Mouse (Mus musculus) midbrain, embryonic 14.5 days (tissue): ENCODE measurements at regions not wholly inside any gene's neighbourhood (a gene's known extent, or its start where the extent isn't known, plus 50 kb on each side); places are given as distances from the start of the nearest gene placed in this dataset.
A peak's percentile ranks its signal among the peaks of the same experiment; 100 is the strongest.

Experiments
- ATAC-seq: fragments of 200-750 bp; cut with Nextera tagmentation; 2 replicates; pipeline ENCODE4 v1.8.0; 2017; ENCODE audit warnings: moderate number of reproducible peaks, moderate library complexity; ENCODE audit not compliant: low FRiP score, low TSS enrichment
- DNase-seq: peaks from one replicate; pipeline ENCODE4 v3.0.0-alpha.2; 2015
- H3K27ac ChIP-seq: fragments of 300-500 bp; sonication (generic); replicated peaks from 2 replicates; pipeline ENCODE4 v1.5.1; 2014; ENCODE audit warnings: mild to moderate bottlenecking, low read depth, low read length, moderate library complexity
- H3K27me3 ChIP-seq: fragments of 300-500 bp; sonication (generic); 2 replicates; pipeline ENCODE4 v1.6.1; 2014; ENCODE audit warnings: low read length, control low read depth, mixed read lengths; ENCODE audit not compliant: control insufficient read depth, insufficient read depth
- H3K36me3 ChIP-seq: fragments of 300-500 bp; sonication (generic); 2 replicates; pipeline ENCODE4 v1.6.1; 2014; ENCODE audit warnings: low read length, control low read depth; ENCODE audit not compliant: control insufficient read depth, insufficient read depth
- H3K4me1 ChIP-seq: fragments of 300-500 bp; sonication (generic); 2 replicates; pipeline ENCODE4 v1.6.1; 2014; ENCODE audit warnings: mild to moderate bottlenecking, antibody characterized with exemption, low read length, control low read depth; ENCODE audit not compliant: control insufficient read depth, insufficient read depth
- H3K4me2 ChIP-seq: fragments of 300-500 bp; sonication (generic); 2 replicates; pipeline ENCODE4 v1.6.1; 2014; ENCODE audit warnings: mild to moderate bottlenecking, low read length, moderate library complexity
- H3K4me3 ChIP-seq: fragments of 300-500 bp; sonication (generic); replicated peaks from 2 replicates; pipeline ENCODE4 v1.5.1; 2014; ENCODE audit warnings: low read depth, low read length
- H3K9ac ChIP-seq: fragments of 300-500 bp; sonication (generic); replicated peaks from 2 replicates; pipeline ENCODE4 v1.6.1; 2014; ENCODE audit warnings: mild to moderate bottlenecking, low read length, moderate library complexity
- H3K9me3 ChIP-seq: fragments of 300-500 bp; sonication (generic); 2 replicates; pipeline ENCODE4 v1.6.1; 2016; ENCODE audit warnings: low read length, control low read depth, mixed read lengths; ENCODE audit not compliant: control insufficient read depth
- WGBS: fragments of 180-500 bp; shearing (Covaris S2); extraction: QIAGEN DNeasy Blood & Tissue Kit; methylation state at CpG from one replicate; pipeline ENCODE4 v1.1.7; 2014; 5-methylcytosine and 5-hydroxymethylcytosine counted together

DNA sequence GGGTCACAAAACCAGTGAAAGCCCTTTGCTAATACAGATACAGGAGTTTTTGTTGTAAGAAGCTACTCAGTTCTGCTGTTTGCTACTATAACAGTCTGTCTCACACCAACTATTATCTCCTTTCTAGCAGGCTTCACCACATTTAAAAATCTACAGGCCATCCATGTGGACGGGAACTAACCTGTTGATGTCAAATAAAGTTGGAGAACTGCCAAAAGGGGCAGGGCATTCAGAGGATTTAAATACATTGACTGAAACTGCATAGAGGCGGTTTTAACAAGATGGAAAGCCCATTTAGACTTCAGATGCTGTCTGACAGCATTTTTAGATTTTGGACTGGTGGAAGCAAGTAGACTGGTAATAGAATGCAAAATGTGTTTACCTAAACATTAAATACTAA lies 266.0 kb downstream of the Usp25 start:
- Histone ChIP-seq H3K4me1 (no peaks in the 10 kb centered on the region), H3K36me3 (no peaks in the 10 kb centered on the region), H3K4me3 (no peak overlapping the region), H3K27ac (no peak overlapping the region), H3K9me3 (no peaks in the 10 kb centered on the region), H3K9ac (no peak overlapping the region), H3K27me3 (no peaks in the 10 kb centered on the region), H3K4me2 (no peak overlapping the region)
- ATAC-seq, result no peak
- 45% methylated on average over 2 of the region's 2 CpGs for WGBS
- peak; percentile 66 for DNase-seq

DNA sequence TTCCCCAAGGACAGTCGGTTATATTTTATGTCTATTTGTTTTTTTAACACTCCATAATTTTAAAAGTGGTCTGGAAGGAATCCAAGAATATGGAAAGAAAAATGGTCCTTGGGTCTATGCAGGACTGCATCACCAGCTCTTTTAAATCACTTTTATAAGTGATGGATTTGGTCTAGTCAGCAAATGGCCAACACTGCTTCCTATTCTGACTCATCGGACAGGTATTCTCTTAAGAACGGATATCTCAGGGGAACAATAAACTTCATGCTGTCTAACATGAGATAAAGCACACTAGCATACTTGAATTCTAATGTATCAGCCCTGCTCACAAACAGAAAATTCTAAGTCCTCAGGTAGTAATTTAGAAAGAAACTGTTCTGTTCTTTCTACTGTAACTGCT lies 259.8 kb downstream of the Usp25 start:
- 86% methylated on average over 3 of the region's 3 CpGs for WGBS
- ATAC-seq (no peak), DNase-seq (no peak)
- H3K4me2 ChIP-seq, result no peak overlapping the region
- H3K27ac ChIP-seq, result no peak overlapping the region
- no peak overlapping the region for H3K4me3 ChIP-seq
- no peaks in the 10 kb centered on the region for H3K9me3 ChIP-seq
- no peaks in the 10 kb centered on the region for H3K4me1 ChIP-seq
- no peak overlapping the region for H3K9ac ChIP-seq
- H3K36me3 ChIP-seq, result no peaks in the 10 kb centered on the region
- H3K27me3 ChIP-seq, result no peaks in the 10 kb centered on the region

DNA sequence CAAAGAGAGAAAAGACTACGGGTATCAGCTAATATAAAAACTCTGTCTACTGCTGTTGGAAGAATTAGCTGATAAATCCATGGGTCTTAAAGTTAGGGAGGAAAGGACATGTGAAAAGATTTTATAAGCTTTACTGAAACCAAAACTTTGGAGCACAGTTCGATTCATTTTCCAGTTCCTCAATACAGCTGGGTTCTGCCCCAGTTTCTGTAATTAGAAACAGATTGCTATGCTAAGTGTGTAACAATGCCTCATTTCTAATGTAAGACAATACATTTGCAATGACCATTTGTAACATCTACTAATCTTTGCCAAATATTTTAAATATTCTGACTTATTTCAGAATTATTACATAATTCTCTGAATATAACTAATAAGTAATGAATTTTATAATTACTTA lies 255.4 kb downstream of the Usp25 start:
- Histone ChIP-seq H3K4me3 (no peak overlapping the region), H3K27ac (no peak overlapping the region), H3K9ac (no peak overlapping the region), H3K4me2 (no peak overlapping the region), H3K9me3 (no peaks in the 10 kb centered on the region), H3K36me3 (no peaks in the 10 kb centered on the region), H3K27me3 (no peaks in the 10 kb centered on the region), H3K4me1 (no peaks in the 10 kb centered on the region)
- ATAC-seq (no peak), DNase-seq (no peak)
- WGBS, result 86% methylated on average over 2 of the region's 2 CpGs

DNA sequence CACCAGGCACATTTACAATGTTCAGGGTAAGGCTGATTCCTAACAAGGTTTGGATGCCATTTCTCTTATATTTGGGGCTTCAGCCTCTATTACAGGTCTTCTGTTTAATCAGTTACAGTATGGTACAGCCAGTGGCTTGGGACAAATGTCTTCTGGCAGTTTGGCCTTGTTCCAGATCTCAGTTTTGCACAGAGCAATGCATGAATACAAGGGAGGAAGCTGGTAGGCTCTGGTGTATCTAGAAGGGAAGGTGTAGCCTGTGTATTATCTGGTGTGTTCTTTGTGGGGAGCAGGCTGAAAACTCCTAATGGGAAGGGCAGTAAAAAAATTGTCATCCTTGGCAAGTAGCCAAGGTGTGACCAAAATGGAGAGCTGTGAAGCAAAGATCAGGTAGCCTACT lies 254.2 kb downstream of the Usp25 start:
- DNase-seq (peak; percentile 41), ATAC-seq (no peak)
- no peaks in the 10 kb centered on the region for H3K9me3 ChIP-seq
- no peaks in the 10 kb centered on the region for H3K4me1 ChIP-seq
- H3K36me3 ChIP-seq, result no peaks in the 10 kb centered on the region
- H3K9ac ChIP-seq, result no peak overlapping the region
- no peak overlapping the region for H3K4me3 ChIP-seq
- H3K27ac ChIP-seq, result no peak overlapping the region
- H3K27me3 ChIP-seq, result no peaks in the 10 kb centered on the region
- H3K4me2 ChIP-seq, result no peak overlapping the region

DNA sequence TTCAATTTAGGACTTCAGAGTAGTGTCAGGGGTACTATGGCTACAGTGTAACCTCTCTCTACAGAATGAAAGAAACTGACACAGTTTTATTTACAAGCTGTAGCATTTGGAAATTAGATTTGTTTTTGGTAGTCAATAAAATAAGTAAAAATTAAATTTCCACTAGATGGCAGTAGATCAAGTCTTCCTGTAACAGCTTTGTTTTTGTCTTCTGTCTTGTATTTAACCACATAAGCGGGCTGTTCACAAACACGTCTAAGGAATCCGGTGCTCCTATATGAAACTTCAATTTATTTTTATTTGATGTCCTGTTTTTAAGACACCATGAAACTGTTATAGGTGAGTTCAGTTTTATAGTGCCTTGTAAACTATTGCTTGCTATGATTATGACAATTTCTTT lies 238.8 kb downstream of the Usp25 start:
- Histone ChIP-seq H3K4me1 (0 out of 2 replicates have a peak, but pooled peaks cover 3% of the 10 kb centered on the region), H3K4me2 (no peak overlapping the region), H3K27ac (no peak overlapping the region), H3K4me3 (no peak overlapping the region), H3K27me3 (no peaks in the 10 kb centered on the region), H3K9me3 (no peaks in the 10 kb centered on the region), H3K36me3 (0 out of 2 replicates have a peak, but pooled peaks cover 2% of the 10 kb centered on the region), H3K9ac (no peak overlapping the region)
- DNase-seq, result peak; percentile 80
- 43% methylated on average over 3 of the region's 3 CpGs for WGBS
- ATAC-seq, result no peak

DNA sequence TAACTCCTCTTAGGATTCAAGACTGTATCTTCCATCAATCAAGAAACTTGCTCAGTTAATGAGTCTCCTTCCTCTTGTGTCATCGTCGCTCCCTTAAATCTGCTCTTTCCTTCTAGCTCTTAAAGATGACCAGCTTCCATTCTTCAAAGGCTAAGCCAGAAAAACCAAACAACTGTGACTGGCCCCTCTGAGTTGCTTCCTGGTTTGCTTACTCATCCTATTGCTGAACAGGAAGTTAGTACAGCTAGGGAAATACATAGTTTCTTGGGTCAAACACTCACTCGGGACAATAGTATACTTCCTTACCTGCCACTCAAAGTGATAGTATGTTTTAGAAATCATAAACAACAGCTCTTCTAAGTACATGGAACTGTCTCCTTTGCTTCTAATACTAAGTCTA lies 237.9 kb downstream of the Usp25 start:
- Histone ChIP-seq H3K4me3 (no peak overlapping the region), H3K36me3 (0 out of 2 replicates have a peak, but pooled peaks cover 2% of the 10 kb centered on the region), H3K9me3 (no peaks in the 10 kb centered on the region), H3K4me2 (no peak overlapping the region), H3K27me3 (no peaks in the 10 kb centered on the region), H3K9ac (no peak overlapping the region), H3K4me1 (0 out of 2 replicates have a peak, but pooled peaks cover 3% of the 10 kb centered on the region), H3K27ac (no peak overlapping the region)
- ATAC-seq (no peak), DNase-seq (no peak)
- 86% methylated on average over 3 of the region's 3 CpGs for WGBS

DNA sequence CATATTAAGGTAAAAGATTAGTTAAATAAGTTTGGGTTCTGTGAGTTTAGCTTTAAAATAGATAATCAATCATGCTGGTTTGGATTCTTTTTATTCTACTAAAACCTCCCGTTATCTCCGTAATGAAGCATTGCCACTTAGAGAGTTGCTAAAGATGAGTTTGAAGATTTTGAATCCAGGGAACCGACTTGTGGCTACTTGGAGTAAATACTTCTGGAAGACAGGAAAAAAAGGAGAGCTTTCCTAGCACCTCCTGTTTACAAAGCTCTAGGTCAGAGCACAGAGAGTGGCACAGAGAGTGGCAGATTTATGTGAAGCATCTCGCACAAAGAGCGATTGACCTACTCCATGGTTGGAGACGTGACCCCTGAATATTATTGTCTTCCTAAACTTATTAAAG lies 227.4 kb downstream of the Usp25 start:
- 69% methylated on average over 6 of the region's 6 CpGs for WGBS
- H3K9ac ChIP-seq, result no peak overlapping the region
- no peak overlapping the region for H3K27ac ChIP-seq
- no peaks in the 10 kb centered on the region for H3K27me3 ChIP-seq
- H3K4me1 ChIP-seq, result peaks cover 18% of the 10 kb centered on the region; the same call in 1 of the 2 replicates
- peak overlapping the region; percentile 35 for H3K4me2 ChIP-seq
- no peak overlapping the region for H3K4me3 ChIP-seq
- no peaks in the 10 kb centered on the region for H3K9me3 ChIP-seq
- H3K36me3 ChIP-seq, result no peaks in the 10 kb centered on the region
- ATAC-seq, result no peak
- DNase-seq, result peak; percentile 44

DNA sequence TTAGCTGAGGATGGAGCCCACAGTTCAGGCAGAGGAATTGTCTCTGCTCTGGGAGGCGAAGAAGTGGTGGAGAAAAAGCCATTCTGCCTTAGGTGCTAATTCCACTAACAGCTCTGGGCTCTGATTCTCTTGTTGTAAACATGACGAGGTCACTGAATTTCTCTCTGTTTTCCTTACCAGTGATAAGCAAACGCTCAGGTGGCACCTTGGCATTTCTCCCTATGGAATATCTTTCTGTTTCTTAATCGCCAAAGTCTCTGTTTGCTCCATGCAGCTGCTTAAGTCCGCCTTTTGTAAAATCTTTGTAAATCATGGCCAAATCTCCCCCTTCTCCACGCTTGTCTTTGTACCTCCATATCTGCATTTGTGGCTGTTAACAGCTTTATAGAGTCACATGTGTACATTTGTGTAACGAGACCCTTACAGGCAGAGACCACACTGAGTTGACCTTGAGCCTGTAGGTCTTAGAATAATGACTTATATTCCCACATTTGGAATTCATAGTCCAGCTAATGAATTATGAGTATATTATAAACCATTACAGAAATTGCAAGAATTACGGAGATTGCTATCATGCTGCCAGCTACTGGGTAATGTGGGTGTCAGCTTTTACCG lies 225.8 kb downstream of the Usp25 start:
- no peak for ATAC-seq
- Histone ChIP-seq H3K27ac (peak overlapping the region; percentile 97), H3K27me3 (no peaks in the 10 kb centered on the region), H3K4me3 (peak overlapping the region; percentile 42), H3K36me3 (no peaks in the 10 kb centered on the region), H3K9ac (peak overlapping the region; percentile 74), H3K9me3 (no peaks in the 10 kb centered on the region), H3K4me1 (peaks cover 21% of the 10 kb centered on the region; the same call in 1 of the 2 replicates), H3K4me2 (peak overlapping the region; percentile 81)
- WGBS, result 15% methylated on average over 9 of the region's 9 CpGs
- DNase-seq, result peak; percentile 66

DNA sequence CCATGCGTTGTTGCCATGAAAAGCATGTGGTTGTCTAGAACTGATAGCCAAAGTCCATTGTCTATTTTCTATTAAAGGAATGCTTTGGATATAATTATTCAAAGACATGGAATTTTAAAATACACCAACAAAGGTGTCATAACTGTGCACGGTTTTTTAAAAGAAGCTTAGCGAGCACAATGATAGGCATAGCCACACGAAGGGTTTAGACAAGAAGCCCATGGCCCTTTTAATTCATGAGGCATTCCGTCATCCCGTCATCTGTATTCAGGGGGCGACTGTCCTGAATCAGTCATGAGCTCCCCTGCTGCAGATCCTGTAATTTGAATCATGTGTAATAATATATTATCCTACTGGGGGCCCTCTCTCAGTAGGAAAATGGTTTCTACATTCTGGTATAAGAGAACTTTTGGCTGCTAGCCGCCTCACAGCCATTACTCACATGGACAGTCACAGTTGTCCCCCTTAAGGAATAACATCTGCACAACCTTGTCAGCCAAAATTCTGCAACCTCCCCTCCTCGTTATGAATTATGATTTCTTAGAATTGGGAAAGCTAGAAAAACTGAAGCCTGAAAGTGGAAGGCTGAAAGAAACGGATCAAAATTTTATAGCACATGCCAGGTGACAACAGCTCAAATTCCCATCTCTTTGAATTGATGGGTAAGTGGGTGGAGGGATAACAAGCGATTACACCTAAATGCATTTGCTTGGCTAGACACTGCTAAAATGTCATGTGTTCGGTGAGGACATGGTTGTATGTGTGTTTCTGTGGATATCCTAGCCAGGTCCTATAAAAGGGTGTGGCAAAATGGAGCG lies 225.1 kb downstream of the Usp25 start:
- DNase-seq, result peak; percentile 85
- Histone ChIP-seq H3K9me3 (no peaks in the 10 kb centered on the region), H3K27ac (peak overlapping the region; percentile 97), H3K4me2 (peak overlapping the region; percentile 81), H3K27me3 (no peaks in the 10 kb centered on the region), H3K4me1 (peaks cover 21% of the 10 kb centered on the region; the same call in 1 of the 2 replicates), H3K36me3 (no peaks in the 10 kb centered on the region), H3K4me3 (peak overlapping the region; percentile 42), H3K9ac (peak overlapping the region; percentile 74)
- peak; percentile 44; the same call in 1 of the 2 replicates for ATAC-seq
- 16% methylated on average over 13 of the region's 13 CpGs for WGBS
